Mouse (Mus musculus) cerebellum, adult 8-10 months (tissue): ENCODE measurements around the gene Cyth3.

Experiments used
- DNase-seq: peaks from one replicate; pipeline ENCODE4 v3.0.0; 2022

The Cyth3 gene

GRCm38 (mm10) chr5:143712011-143712800, 90.0 kb downstream of the Cyth3 start:
- DNase-seq, result no peak

GRCm38 (mm10) chr5:143721962-143722361, 99.7 kb downstream of the Cyth3 start:
- no peak for DNase-seq

- DNase-seq, result no peak
Observed at GRCm38 (mm10) chr5:143730915-143731314, 108.7 kb downstream of the Cyth3 start.

GRCm38 (mm10) chr5:143731483-143732112, 109.4 kb downstream of the Cyth3 start:
- DNase-seq, result no peak

- DNase-seq, result peak; percentile 96
Observed at GRCm38 (mm10) chr5:143732180-143732891, 110.1 kb downstream of the Cyth3 start, which contains the start of gene Usp42. Gene Usp42, minus strand, starts transcription at chr5:143732280.

GRCm38 (mm10) chr5:143749630-143750208, 127.5 kb downstream of the Cyth3 start:
- DNase-seq, result no peak

GRCm38 (mm10) chr5:143755529-143756141, 133.4 kb downstream of the Cyth3 start:
- DNase-seq, result no peak

- DNase-seq, result peak; percentile 88
Observed at GRCm38 (mm10) chr5:143757755-143758443, 135.7 kb downstream of the Cyth3 start.

- DNase-seq, result no peak
Observed at GRCm38 (mm10) chr5:143759554-143759953, 137.3 kb downstream of the Cyth3 start.
